Mouse (Mus musculus) frontal cortex, postnatal 10 days (tissue): ENCODE data around the gene Gm4792.
A peak's percentile ranks its signal among the peaks of the same experiment; 100 is the strongest.

Source experiments
- DNase-seq, 2 experiments: peaks; one replicate each; pipeline ENCODE4 v3.0.0; 2022; ENCODE audit warnings: low spot score in 2 of 2, mixed read lengths in 1 of 2

Gm4792 gene

GRCm38 (mm10) chr10:94304064-94304657, 5.7 kb upstream of the Gm4792 start:
- no peak for DNase-seq

- no peak for DNase-seq
Observed at GRCm38 (mm10) chr10:94299301-94299700, 798 bp upstream of the Gm4792 start.

DNA sequence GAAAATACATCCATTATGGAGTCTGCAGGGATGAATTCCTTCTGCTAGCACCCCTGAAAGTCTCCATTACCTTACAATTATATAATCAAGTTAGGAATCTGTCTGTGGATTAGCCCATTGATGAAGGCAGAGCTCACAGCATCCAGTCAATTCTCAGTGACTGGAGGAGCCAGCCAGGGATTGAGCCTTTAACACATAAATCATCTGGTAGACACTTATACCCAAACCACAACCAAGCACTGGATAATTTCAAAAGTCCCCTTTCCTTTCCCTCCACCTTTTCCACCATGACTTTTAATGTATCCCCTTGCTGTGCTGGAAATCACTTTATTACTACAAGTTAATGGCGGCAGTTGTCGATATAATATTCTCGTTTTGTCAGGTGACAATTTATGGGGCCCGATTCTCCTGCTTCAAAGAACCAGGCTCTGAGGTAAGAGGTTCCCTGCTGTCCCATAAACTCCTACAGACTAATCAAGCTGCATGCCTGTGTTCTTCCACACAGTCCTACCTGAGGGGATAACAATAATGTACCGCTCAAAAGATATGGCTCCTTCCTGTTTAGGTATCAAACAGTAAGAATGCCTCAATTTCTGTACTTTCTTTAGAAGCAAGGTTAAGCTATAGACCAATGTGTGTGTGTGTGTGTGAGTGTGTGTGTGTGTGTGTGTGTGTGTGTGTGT, 2.4 kb downstream of the Gm4792 start:
- no peak for DNase-seq

DNA sequence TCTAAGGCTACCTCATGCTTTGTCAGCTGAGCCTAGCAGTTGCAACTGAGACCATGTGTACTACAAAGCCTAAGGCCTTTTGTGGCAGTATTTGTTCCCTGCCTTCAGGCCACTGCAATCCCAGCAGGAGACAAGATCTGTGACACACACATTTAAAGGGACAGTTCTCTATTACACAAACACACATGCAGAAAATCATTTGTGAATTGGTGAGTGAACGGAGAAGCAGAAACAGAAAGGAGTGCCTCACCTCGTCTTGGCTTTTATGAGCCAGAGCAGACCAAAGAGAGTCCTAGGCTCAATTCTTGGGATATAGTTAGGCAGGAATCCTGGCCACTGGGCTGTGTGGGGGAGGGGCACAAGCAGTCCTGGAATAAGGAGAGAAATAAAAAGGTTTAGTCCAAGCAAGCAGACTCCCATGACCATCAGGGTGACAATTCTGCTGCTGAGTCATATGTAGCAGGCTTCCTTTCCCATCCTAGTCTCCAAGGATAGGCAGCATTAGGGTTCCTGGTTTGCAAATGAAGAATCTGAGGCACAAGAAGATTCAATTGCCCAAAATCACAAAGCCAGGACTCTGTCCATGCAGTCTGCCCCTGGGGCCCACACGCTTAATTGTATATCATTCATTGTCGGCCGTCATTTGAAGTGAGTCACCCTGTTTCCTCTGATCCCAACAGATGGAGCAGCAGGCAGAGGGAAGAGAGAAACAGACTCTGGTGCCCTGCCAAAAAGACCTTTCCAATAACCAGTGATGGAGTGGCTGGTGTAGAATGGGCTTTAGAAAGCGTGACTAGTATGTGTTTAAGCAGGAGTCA, 3.4 kb downstream of the Gm4792 start:
- no peak for DNase-seq

- DNase-seq = no peak
Observed at GRCm38 (mm10) chr10:94294437-94294836, 4.1 kb downstream of the Gm4792 start.

- no peak for DNase-seq
Observed at GRCm38 (mm10) chr10:94282797-94283196, 15.7 kb downstream of the Gm4792 start.

DNA sequence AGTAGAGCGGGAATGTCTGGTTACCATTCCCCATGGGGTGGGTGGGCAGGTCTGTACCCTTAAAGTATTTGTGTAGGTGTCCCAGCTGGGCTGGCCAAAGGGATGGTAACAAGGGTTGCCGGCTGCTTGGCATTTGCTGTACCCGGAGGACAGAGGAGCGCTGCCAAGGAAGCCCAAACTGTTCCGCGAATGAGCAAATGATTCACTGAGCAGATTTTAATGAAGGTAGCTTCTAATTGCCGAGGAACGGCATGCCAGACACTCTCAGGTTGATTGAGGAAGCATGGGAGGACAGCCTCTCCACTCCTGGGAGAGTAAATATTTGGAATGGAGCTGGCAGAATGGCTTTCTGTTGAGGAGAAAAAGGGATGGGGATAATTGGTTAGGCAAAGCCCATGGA, 16.3 kb downstream of the Gm4792 start:
- no peak for DNase-seq

- no peak for DNase-seq
Observed at GRCm38 (mm10) chr10:94276511-94276910, 22.0 kb downstream of the Gm4792 start.

- DNase-seq = no peak
Observed at GRCm38 (mm10) chr10:94275321-94275720, 23.2 kb downstream of the Gm4792 start.

DNA sequence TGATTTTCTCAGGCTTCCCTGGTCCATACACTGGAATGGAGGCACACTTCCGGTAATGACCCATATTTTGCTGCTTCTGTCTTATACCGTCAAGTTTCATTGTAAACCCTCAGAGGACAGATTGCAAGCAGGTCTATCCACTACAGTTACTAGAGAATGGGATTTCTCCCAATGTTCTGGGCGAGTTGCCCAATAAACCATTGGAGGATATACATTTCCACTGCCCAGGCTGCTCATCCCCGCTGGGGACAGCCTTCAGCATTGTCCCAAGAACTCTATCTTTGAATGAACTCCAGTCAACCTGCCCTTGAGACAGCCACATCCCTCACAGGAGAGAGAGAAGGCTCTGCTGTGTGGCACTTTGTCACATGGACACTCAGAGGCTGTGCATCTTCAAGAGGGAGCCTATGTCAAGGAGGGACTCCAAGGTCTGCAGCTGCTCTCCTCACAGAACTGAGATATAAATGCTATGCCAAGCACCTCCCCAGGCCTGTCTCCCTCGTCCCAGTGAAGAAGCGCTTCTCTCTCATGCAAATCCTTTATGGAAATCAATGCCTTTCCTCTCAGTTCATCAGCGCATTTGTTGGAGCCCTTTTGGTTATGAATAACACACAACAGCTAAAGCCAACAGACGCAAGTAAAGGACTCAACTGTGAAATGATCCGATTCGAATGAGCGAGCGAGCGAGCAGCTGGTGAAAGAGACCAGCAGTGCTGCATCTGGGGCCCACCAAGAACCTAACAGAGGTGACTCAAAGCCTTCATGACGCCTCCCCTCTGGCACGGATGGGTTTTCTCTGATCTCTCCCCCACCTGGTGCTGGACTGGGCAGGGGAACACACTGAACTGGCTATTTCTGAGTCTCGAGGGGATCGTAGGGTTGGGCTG, 32.6 kb downstream of the Gm4792 start:
- DNase-seq = peak; percentile 15 to 19

GRCm38 (mm10) chr10:94263211-94263610, 35.3 kb downstream of the Gm4792 start:
- no peak for DNase-seq

GRCm38 (mm10) chr10:94262646-94263045, 35.9 kb downstream of the Gm4792 start:
- no peak for DNase-seq

DNA sequence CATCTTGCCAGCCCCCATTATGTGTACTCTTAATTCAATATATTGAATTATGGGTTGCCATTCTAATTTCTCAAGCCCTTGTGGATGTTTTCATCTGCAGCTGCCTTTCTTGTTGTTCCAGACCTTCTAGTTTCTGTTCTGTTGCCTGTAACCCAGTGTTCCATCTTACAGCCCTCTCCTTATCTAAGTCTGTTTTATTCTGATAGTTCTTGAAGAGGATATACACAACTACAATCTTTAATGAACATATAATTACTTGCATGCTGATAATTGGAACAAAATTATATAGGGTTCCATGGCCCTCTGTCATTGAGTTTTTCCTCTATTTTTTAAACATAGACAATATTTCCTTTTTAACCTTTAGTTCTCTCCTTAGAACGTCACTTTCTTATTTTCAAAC, 38.0 kb downstream of the Gm4792 start:
- no peak for DNase-seq

- no peak for DNase-seq
Observed at GRCm38 (mm10) chr10:94256518-94256917, 42.0 kb downstream of the Gm4792 start.

DNA sequence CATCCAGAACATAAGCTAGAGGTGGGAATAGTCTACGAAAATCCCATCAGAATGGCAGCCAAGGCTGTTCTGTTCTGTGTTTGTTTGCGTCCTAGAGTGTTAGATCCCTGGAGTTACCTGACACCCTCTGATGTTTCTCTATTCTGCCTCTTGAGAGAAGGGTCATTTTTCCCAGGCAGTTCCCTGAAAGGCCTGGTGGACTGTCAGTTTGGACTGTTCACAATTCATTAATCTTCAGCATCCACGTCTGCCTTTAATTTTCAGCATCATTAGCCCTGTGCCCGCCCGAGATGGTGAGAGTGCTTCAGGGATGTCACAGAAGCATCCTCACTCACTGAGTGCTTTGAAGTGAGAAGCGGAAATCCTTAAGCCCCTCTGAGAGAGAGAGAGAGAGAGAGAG, 42.8 kb downstream of the Gm4792 start:
- no peak for DNase-seq

DNA sequence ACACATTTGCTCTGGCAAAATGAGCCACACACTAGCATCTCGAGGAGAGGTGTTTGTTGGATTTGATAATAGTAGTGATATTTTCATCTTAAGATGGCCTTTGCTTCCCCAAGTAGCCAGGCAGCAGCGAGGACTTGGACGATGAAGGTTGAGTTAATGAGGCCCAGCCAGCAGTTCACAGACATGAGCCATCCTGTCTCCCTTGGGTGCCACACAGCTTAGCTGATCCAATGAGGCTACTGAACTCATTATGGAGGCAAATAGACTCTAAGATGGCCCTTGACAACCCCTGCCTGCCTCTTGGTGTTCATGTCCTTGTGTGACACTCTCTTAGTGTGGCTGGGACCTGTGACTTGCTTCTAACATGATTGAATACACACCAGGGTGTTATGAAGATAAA, 43.7 kb downstream of the Gm4792 start:
- no peak for DNase-seq

DNA sequence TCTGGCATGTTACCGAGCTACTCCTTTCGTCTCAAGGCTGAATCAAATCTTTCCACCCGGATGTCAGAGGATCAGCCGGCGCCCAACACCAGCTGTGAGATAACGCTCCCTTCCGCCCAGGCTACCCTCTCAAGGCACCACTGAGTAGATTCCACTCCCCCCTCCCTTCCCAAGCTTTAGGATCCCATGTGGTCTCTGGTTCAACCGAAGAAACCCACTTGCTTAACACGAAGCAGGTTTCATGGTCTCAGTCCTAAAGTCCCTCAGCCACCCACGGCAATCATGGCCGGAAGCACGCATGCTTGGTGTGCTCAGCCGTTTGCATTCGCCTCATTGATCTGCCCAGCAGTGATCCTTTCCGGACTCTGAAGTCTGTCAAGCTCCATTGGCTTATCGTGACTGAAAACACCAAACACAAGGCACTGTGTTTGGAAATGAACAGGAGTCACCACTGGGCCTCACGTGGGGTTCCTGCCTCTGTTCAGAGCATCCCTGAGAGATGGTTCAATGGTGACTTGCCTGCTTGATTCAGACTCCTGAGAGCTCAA, 45.2 kb downstream of the Gm4792 start:
- DNase-seq = no peak

- peak in 1 of 2 experiments; percentile 13 for DNase-seq
Observed at GRCm38 (mm10) chr10:94249575-94250456, 48.7 kb downstream of the Gm4792 start.

GRCm38 (mm10) chr10:94247748-94248349, 50.7 kb downstream of the Gm4792 start:
- no peak for DNase-seq
